Mouse (Mus musculus) CH12.LX (cell line): ENCODE results near the gene Tmed6. TPM values are rescaled to one million over a fixed set of nuclear protein-coding genes. Genes with fewer than 3 reads are reported as not detected.
"Not testable (repeated sequence)": the region's sequence is repeated elsewhere in the genome, so short reads cannot be mapped to it uniquely, and the experiment has no call there.

Experiments used
- DNase-seq: peaks from one replicate; pipeline ENCODE4 v3.0.0-alpha.2; 2013; ENCODE audit errors: extremely low read depth
- H3K27ac ChIP-seq: 2 replicates; pipeline ENCODE4 v1.5.1; 2012; ENCODE audit warnings: low read depth, mild to moderate bottlenecking, control low read depth, moderate library complexity; ENCODE audit not compliant: insufficient read depth
- H3K27me3 ChIP-seq: replicated peaks from 2 replicates; pipeline ENCODE3; 2012; ENCODE audit warnings: inconsistent platforms
- H3K36me3 ChIP-seq, 2 experiments: replicated peaks in 1 of 2; 2 replicates each; pipeline versions ENCODE3 to v1.6.1; 2012; ENCODE audit warnings: inconsistent platforms in 1 of 2, low read length in 1 of 2, mild to moderate bottlenecking in 1 of 2, mixed read lengths in 1 of 2, moderate library complexity in 1 of 2; ENCODE audit not compliant: control insufficient read depth in 1 of 2, insufficient read depth in 1 of 2
- H3K4me1 ChIP-seq, 2 experiments: 2 replicates each; pipeline ENCODE4 v1.6.1; 2012; ENCODE audit warnings: inconsistent platforms in 1 of 2, moderate library complexity in 1 of 2; ENCODE audit not compliant: insufficient read depth in 2 of 2, control insufficient read depth in 1 of 2
- H3K4me2 ChIP-seq: 2 replicates; pipeline ENCODE4 v1.6.1; 2012; ENCODE audit warnings: low read depth, mild to moderate bottlenecking, control low read depth; ENCODE audit not compliant: poor library complexity, insufficient read depth, severe bottlenecking
- H3K4me3 ChIP-seq, 3 experiments: fragments of 150-350 bp in 1 of 3; sonication (generic) in 1 of 3; replicated peaks in 1 of 3; 2 replicates each; pipeline versions ENCODE3 to v1.5.1; 2011 to 2012; ENCODE audit warnings: low read depth in 2 of 3, low read length in 2 of 3, mild to moderate bottlenecking in 2 of 3, moderate library complexity in 2 of 3, control low read depth in 1 of 3, improper control_type of control experiment in 1 of 3, inconsistent platforms in 1 of 3, mixed read lengths in 1 of 3; ENCODE audit not compliant: poor library complexity in 1 of 3
- H3K79me2 ChIP-seq: replicated peaks from 2 replicates; pipeline ENCODE4 v1.6.1; 2012; ENCODE audit warnings: mild to moderate bottlenecking, moderate library complexity; ENCODE audit not compliant: control insufficient read depth, poor library complexity, insufficient read depth, severe bottlenecking; ENCODE audit errors: extremely low read depth
- H3K9ac ChIP-seq: 2 replicates; pipeline ENCODE4 v1.6.1; 2012; ENCODE audit warnings: low read depth, mild to moderate bottlenecking, control low read depth, moderate library complexity; ENCODE audit not compliant: insufficient read depth
- H3K9me3 ChIP-seq: replicated peaks from 2 replicates; pipeline ENCODE3; 2012; ENCODE audit warnings: low read length, inconsistent platforms, mixed read lengths
- BHLHE40 ChIP-seq: IDR thresholded peaks from 2 replicates; pipeline ENCODE4 v1.6.1; 2011; ENCODE audit warnings: mild to moderate bottlenecking, low read depth, low read length, improper control_type of control experiment
- CHD1 ChIP-seq: IDR thresholded peaks from 2 replicates; pipeline ENCODE4 v1.6.1; 2012; ENCODE audit warnings: low read depth, low read length, improper control_type of control experiment, inconsistent platforms
- ETS1 ChIP-seq: conservative IDR thresholded peaks from 2 replicates; pipeline ENCODE4 v1.6.1; 2012; ENCODE audit warnings: low read depth, mild to moderate bottlenecking, inconsistent platforms, low read length, improper control_type of control experiment, moderate library complexity
- HCFC1 ChIP-seq: IDR thresholded peaks from 2 replicates; pipeline ENCODE4 v1.6.1; 2012; ENCODE audit warnings: low read depth, mild to moderate bottlenecking, inconsistent platforms, low read length, improper control_type of control experiment
- JUN ChIP-seq: IDR thresholded peaks from 2 replicates; pipeline ENCODE4 v1.6.1; 2011; ENCODE audit warnings: low read depth, mild to moderate bottlenecking, low read length, improper control_type of control experiment, moderate library complexity; ENCODE audit not compliant: insufficient read depth
- MAFK ChIP-seq: IDR thresholded peaks from 2 replicates; pipeline ENCODE4 v1.6.1; 2011; ENCODE audit warnings: low read length, improper control_type of control experiment; ENCODE audit not compliant: insufficient replicate concordance
- MAX ChIP-seq: IDR thresholded peaks from 2 replicates; pipeline ENCODE4 v1.6.1; 2011; ENCODE audit warnings: low read length, improper control_type of control experiment
- MXI1 ChIP-seq: IDR thresholded peaks from 2 replicates; pipeline ENCODE4 v1.6.1; 2011; ENCODE audit warnings: mild to moderate bottlenecking, low read depth, low read length, improper control_type of control experiment
- MYC ChIP-seq: IDR thresholded peaks from 2 replicates; pipeline ENCODE4 v1.6.1; 2011; ENCODE audit warnings: low read depth, mild to moderate bottlenecking, improper control_type of control experiment, low read length
- RCOR1 ChIP-seq: conservative IDR thresholded peaks from 2 replicates; pipeline ENCODE4 v1.6.1; 2012; ENCODE audit warnings: low read depth, mild to moderate bottlenecking, inconsistent platforms, low read length, improper control_type of control experiment
- SIN3A ChIP-seq: IDR thresholded peaks from 2 replicates; pipeline ENCODE4 v1.6.1; 2012; ENCODE audit warnings: low read length, improper control_type of control experiment, inconsistent platforms
- TBP ChIP-seq: conservative IDR thresholded peaks from 2 replicates; pipeline ENCODE4 v1.6.1; 2011; ENCODE audit warnings: low read depth, low read length, improper control_type of control experiment
- TCF12 ChIP-seq: IDR thresholded peaks from 2 replicates; pipeline ENCODE4 v1.6.1; 2014; ENCODE audit warnings: low read depth, mild to moderate bottlenecking, inconsistent platforms, low read length, improper control_type of control experiment
- ZMIZ1 ChIP-seq: IDR thresholded peaks from 2 replicates; pipeline ENCODE4 v1.6.1; 2012; ENCODE audit warnings: low read depth, mild to moderate bottlenecking, inconsistent platforms, low read length, improper control_type of control experiment
- ZNF384 ChIP-seq: IDR thresholded peaks from 2 replicates; pipeline ENCODE4 v1.6.1; 2012; ENCODE audit warnings: low read depth, low read length, improper control_type of control experiment, inconsistent platforms
- dilution Hi-C: fragments of 300-500 bp; cut with MboI; formaldehyde crosslinking; loops from 2 replicates; pipeline ENCODE4 v1.14.3; 2020; ENCODE audit warnings: low sequenced_read_pairs; ENCODE audit not compliant: extremely low pct_unique_long_range_greater_than_20kb, extremely low pct_ligation_motif_present
- in situ Hi-C: fragments of 300-500 bp; cut with MboI; formaldehyde crosslinking; loops from 3 replicates; pipeline ENCODE4 v1.14.3; 2019; ENCODE audit warnings: low sequenced_read_pairs, low pct_ligation_motif_present, low pct_unique_long_range_greater_than_20kb, mixed read lengths
- polyA plus RNA-seq: library from polyadenylated mRNA; unstranded; fragments of >175 nt; gene quantifications from 2 replicates; pipeline ENCODE4 v1.2.1, GENCODE M21; 2012; ENCODE audit warnings: low read depth; ENCODE audit not compliant: insufficient read length
- total RNA-seq, 2 experiments: library from RNA; depleted of rRNA; stranded (reverse); fragments of 300-350 nt in 1 of 2; fragments of >200 nt in 1 of 2; gene quantifications; 2 replicates each; pipeline ENCODE4 v1.2.3; 2012 to 2014

Gene Tmed6
- total and polyA plus RNA-seq, 3 experiments, result 0.36 to 0.97 TPM; not detected in 1

GRCm38 (mm10) chr8:107108978-107109720 lies 43.7 kb upstream of the Tmed6 start:
- Histone ChIP-seq H3K9me3 (no peaks in the 10 kb centered on the region), H3K4me1 (peaks cover 0 to 2% of the 10 kb centered on the region in 2 experiments; a peak in 1 of 4 replicates), H3K9ac (no peak overlapping the region), H3K27ac (no peak overlapping the region), H3K4me3 (no peak overlapping the region), H3K4me2 (no peak overlapping the region), H3K36me3 (no peaks in the 10 kb centered on the region), H3K79me2 (no peaks in the 10 kb centered on the region), H3K27me3 (no peaks in the 10 kb centered on the region)
- TF ChIP-seq JUN (no peak), MAX (no peak), RCOR1 (no peak), BHLHE40 (no peak), HCFC1 (no peak), TCF12 (no peak), ZNF384 (no peak), CHD1 (no peak), SIN3A (no peak), ZMIZ1 (no peak), MYC (no peak), MXI1 (no peak), ETS1 (no peak), TBP (no peak), MAFK (no peak)
- in situ Hi-C loops (loop anchor here (25.0 kb wide), 1 partner anchor 453 kb away; no protein-coding TSS in a partner anchor), dilution Hi-C loops (no loop called here)
- DNase-seq, result no peak

GRCm38 (mm10) chr8:107108089-107108488 lies 42.6 kb upstream of the Tmed6 start:
- in situ Hi-C loops, result loop anchor here (25.0 kb wide), 1 partner anchor 454 kb away; no protein-coding TSS in a partner anchor
- H3K36me3 ChIP-seq, H3K9ac ChIP-seq: not testable (repeated sequence)

More at GRCm38 (mm10) chr8:107108089-107108488, 42.6 kb upstream of the Tmed6 start:
- dilution Hi-C loops, H3K27me3 ChIP-seq, H3K4me3 ChIP-seq, H3K27ac ChIP-seq, DNase-seq, H3K4me2 ChIP-seq, H3K4me1 ChIP-seq, H3K79me2 ChIP-seq, H3K9me3 ChIP-seq: not testable (repeated sequence)
